Mouse (Mus musculus) MEL (cell line): ENCODE measurements around the gene Dao. TPM values are rescaled to one million over a fixed set of nuclear protein-coding genes. Genes with fewer than 3 reads are reported as not detected.

Source experiments
- DNase-seq: peaks from one replicate; pipeline ENCODE4 v3.0.0; 2011; ENCODE audit warnings: low read depth, low spot score
- H3K27ac ChIP-seq: 2 replicates; pipeline ENCODE4 v1.5.1; 2012; ENCODE audit warnings: low read depth, mild to moderate bottlenecking, control low read depth, low read length, moderate library complexity; ENCODE audit not compliant: control insufficient read depth
- H3K27me3 ChIP-seq, 2 experiments: fragments of 150-350 bp in 1 of 2; sonication (generic) in 1 of 2; 2 replicates each; pipeline ENCODE4 v1.6.1; 2012; ENCODE audit warnings: low read length in 2 of 2, mild to moderate bottlenecking in 2 of 2, improper control_type of control experiment in 1 of 2, moderate library complexity in 1 of 2; ENCODE audit not compliant: insufficient read depth in 2 of 2, control insufficient read depth in 1 of 2
- H3K36me3 ChIP-seq, 2 experiments: 2 replicates each; pipeline ENCODE4 v1.6.1; 2012 to 2014; ENCODE audit warnings: low read length in 2 of 2, improper control_type of control experiment in 1 of 2, inconsistent platforms in 1 of 2, mild to moderate bottlenecking in 1 of 2; ENCODE audit not compliant: insufficient read depth in 2 of 2, control insufficient read depth in 1 of 2
- H3K4me1 ChIP-seq, 2 experiments: fragments of 150-350 bp in 1 of 2; sonication (generic) in 1 of 2; 2 replicates each; pipeline ENCODE4 v1.6.1; 2012; ENCODE audit warnings: low read length in 2 of 2, improper control_type of control experiment in 1 of 2, mild to moderate bottlenecking in 1 of 2; ENCODE audit not compliant: insufficient read depth in 2 of 2, control insufficient read depth in 1 of 2
- H3K4me3 ChIP-seq, 2 experiments: fragments of 150-350 bp in 1 of 2; sonication (generic) in 1 of 2; 2 replicates each; pipeline ENCODE4 v1.5.1; 2012; ENCODE audit warnings: low read depth in 2 of 2, low read length in 2 of 2, mild to moderate bottlenecking in 2 of 2, moderate library complexity in 2 of 2, control low read depth in 1 of 2, improper control_type of control experiment in 1 of 2; ENCODE audit not compliant: control insufficient read depth in 1 of 2, insufficient read depth in 1 of 2
- H3K79me2 ChIP-seq: 2 replicates; pipeline ENCODE4 v1.6.1; 2012; ENCODE audit warnings: mild to moderate bottlenecking, low read length, moderate library complexity; ENCODE audit not compliant: control insufficient read depth, poor library complexity, insufficient read depth
- H3K9ac ChIP-seq: 2 replicates; pipeline ENCODE4 v1.6.1; 2012; ENCODE audit warnings: low read depth, mild to moderate bottlenecking, control low read depth, low read length, moderate library complexity; ENCODE audit not compliant: control insufficient read depth, poor library complexity, severe bottlenecking
- H3K9me3 ChIP-seq: fragments of 150-350 bp; sonication (generic); replicated peaks from 2 replicates; pipeline ENCODE4 v1.6.1; 2012; ENCODE audit warnings: mild to moderate bottlenecking, low read length, improper control_type of control experiment, moderate library complexity; ENCODE audit not compliant: insufficient read depth
- BHLHE40 ChIP-seq: IDR thresholded peaks from 2 replicates; pipeline ENCODE4 v1.6.1; 2012; ENCODE audit warnings: low read depth, mild to moderate bottlenecking, inconsistent platforms, low read length, improper control_type of control experiment, borderline replicate concordance
- CTCF ChIP-seq, 3 experiments: IDR thresholded peaks in 2 of 3; conservative IDR thresholded peaks in 1 of 3; 2 replicates each; pipeline ENCODE4 v1.5.1; 2011 to 2012; ENCODE audit warnings: low read length in 3 of 3, low read depth in 2 of 3, mild to moderate bottlenecking in 2 of 3, improper control_type of control experiment in 1 of 3, inconsistent platforms in 1 of 3, mixed read lengths in 1 of 3, moderate library complexity in 1 of 3; ENCODE audit not compliant: control insufficient read depth in 1 of 3, insufficient read depth in 1 of 3, poor library complexity in 1 of 3, severe bottlenecking in 1 of 3
- ELF1 ChIP-seq: IDR thresholded peaks from 2 replicates; pipeline ENCODE4 v1.6.1; 2014; ENCODE audit warnings: low read depth, mild to moderate bottlenecking, inconsistent platforms, low read length, improper control_type of control experiment, moderate library complexity
- EP300 ChIP-seq, 2 experiments: IDR thresholded peaks; 2 replicates each; pipeline ENCODE4 v1.6.1; 2011; ENCODE audit warnings: improper control_type of control experiment in 2 of 2, low read length in 2 of 2, low read depth in 1 of 2, mild to moderate bottlenecking in 1 of 2
- GATA1 ChIP-seq: IDR thresholded peaks from 2 replicates; pipeline ENCODE4 v1.6.1; 2011; ENCODE audit warnings: low read depth, low read length, improper control_type of control experiment
- HCFC1 ChIP-seq: IDR thresholded peaks from 2 replicates; pipeline ENCODE4 v1.6.1; 2012; ENCODE audit warnings: low read depth, mild to moderate bottlenecking, inconsistent platforms, low read length, improper control_type of control experiment, moderate library complexity
- JUND ChIP-seq: IDR thresholded peaks from 2 replicates; pipeline ENCODE4 v1.6.1; 2011; ENCODE audit warnings: low read depth, mild to moderate bottlenecking, improper control_type of control experiment, low read length
- MAFK ChIP-seq: IDR thresholded peaks from 2 replicates; pipeline ENCODE4 v1.6.1; 2011; ENCODE audit warnings: low read depth, mild to moderate bottlenecking, low read length, improper control_type of control experiment, borderline replicate concordance
- MAX ChIP-seq: IDR thresholded peaks from 2 replicates; pipeline ENCODE4 v1.6.1; 2011; ENCODE audit warnings: low read length, improper control_type of control experiment
- MAZ ChIP-seq: IDR thresholded peaks from 2 replicates; pipeline ENCODE4 v1.6.1; 2012; ENCODE audit warnings: low read depth, mild to moderate bottlenecking, inconsistent platforms, low read length, improper control_type of control experiment
- MYB ChIP-seq: IDR thresholded peaks from 2 replicates; pipeline ENCODE4 v1.6.1; 2011; ENCODE audit warnings: mild to moderate bottlenecking, low read depth, low read length, improper control_type of control experiment
- NELFE ChIP-seq: IDR thresholded peaks from 2 replicates; pipeline ENCODE4 v1.6.1; 2011; ENCODE audit warnings: low read depth, low read length, improper control_type of control experiment
- NRF1 ChIP-seq: IDR thresholded peaks from 2 replicates; pipeline ENCODE4 v1.6.1; 2014; ENCODE audit warnings: low read depth, mild to moderate bottlenecking, inconsistent platforms, low read length, improper control_type of control experiment, moderate library complexity; ENCODE audit not compliant: poor library complexity, insufficient read depth, severe bottlenecking
- POLR2AphosphoS5 ChIP-seq: IDR thresholded peaks from 2 replicates; pipeline ENCODE4 v1.6.1; 2012; ENCODE audit warnings: low read depth, borderline replicate concordance, mild to moderate bottlenecking, inconsistent platforms, low read length, moderate library complexity, mixed read lengths
- RAD21 ChIP-seq: IDR thresholded peaks from 2 replicates; pipeline ENCODE4 v1.6.1; 2011; ENCODE audit warnings: mild to moderate bottlenecking, low read depth, low read length, improper control_type of control experiment
- SIN3A ChIP-seq: IDR thresholded peaks from 2 replicates; pipeline ENCODE4 v1.6.1; 2012; ENCODE audit warnings: low read length, improper control_type of control experiment, inconsistent platforms
- TAL1 ChIP-seq: IDR thresholded peaks from 2 replicates; pipeline ENCODE4 v1.6.1; 2012; ENCODE audit warnings: mild to moderate bottlenecking, inconsistent platforms, low read length, moderate library complexity, mixed read lengths
- TBP ChIP-seq: IDR thresholded peaks from 2 replicates; pipeline ENCODE4 v1.8.0; 2011; ENCODE audit warnings: low read depth, low read length, improper control_type of control experiment
- ZC3H11A ChIP-seq: IDR thresholded peaks from 2 replicates; pipeline ENCODE4 v1.6.1; 2012; ENCODE audit warnings: low read depth, mild to moderate bottlenecking, inconsistent platforms, low read length, improper control_type of control experiment
- ZKSCAN1 ChIP-seq: IDR thresholded peaks from 2 replicates; pipeline ENCODE4 v1.6.1; 2012; ENCODE audit warnings: low read depth, mild to moderate bottlenecking, inconsistent platforms, low read length, improper control_type of control experiment, moderate library complexity
- polyA plus RNA-seq, 2 experiments: library from polyadenylated mRNA; stranded (reverse) in 1 of 2; unstranded in 1 of 2; fragments of >175 nt in 1 of 2; fragments of >200 nt in 1 of 2; gene quantifications; 2 replicates each; pipeline versions ENCODE4 v1.2.1 to v1.2.4; 2012; ENCODE audit warnings: low replicate concordance in 2 of 2, low read depth in 1 of 2; ENCODE audit not compliant: insufficient read length in 2 of 2, insufficient read depth in 1 of 2, missing spikeins in 1 of 2
- total RNA-seq: library from RNA; depleted of rRNA; stranded (reverse); fragments of 300-350 nt; gene quantifications from 2 replicates; pipeline ENCODE4 v1.2.3, GENCODE M21; 2012

The Dao gene
- total and polyA plus RNA-seq, 3 experiments, result 0.04 TPM; not detected in 2

DNA sequence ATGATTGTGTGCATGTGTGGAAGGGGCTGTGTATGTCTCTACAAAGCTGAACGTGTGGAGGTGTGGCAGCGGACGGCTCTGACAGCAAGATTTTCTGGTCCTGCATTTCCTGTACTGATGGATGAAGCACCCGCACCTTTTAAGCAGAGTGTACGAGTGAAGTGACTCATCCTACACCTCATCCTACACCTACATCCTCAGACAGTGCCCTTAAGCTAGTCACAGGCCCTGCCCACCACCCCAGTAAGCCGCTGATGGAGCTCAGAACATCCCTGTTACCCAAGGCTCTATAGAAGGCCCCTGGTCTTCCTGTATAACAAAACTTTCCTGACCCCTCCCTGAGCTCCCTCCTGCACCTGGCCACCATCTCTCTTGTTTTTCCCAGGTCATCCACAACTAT lies 20.9 kb downstream of the Dao start:
- no peaks in the 10 kb centered on the region for H3K4me1 ChIP-seq
- no peaks in the 10 kb centered on the region for H3K36me3 ChIP-seq
- H3K4me3 ChIP-seq, result no peak overlapping the region
- DNase-seq, result no peak
- no peaks in the 10 kb centered on the region for H3K27me3 ChIP-seq
- TF ChIP-seq ZC3H11A (no peak), MAFK (no peak)
- H3K79me2 ChIP-seq, result no peaks in the 10 kb centered on the region
- no peak overlapping the region for H3K27ac ChIP-seq
- H3K9me3 ChIP-seq, result no peaks in the 10 kb centered on the region
- no peak overlapping the region for H3K9ac ChIP-seq

DNA sequence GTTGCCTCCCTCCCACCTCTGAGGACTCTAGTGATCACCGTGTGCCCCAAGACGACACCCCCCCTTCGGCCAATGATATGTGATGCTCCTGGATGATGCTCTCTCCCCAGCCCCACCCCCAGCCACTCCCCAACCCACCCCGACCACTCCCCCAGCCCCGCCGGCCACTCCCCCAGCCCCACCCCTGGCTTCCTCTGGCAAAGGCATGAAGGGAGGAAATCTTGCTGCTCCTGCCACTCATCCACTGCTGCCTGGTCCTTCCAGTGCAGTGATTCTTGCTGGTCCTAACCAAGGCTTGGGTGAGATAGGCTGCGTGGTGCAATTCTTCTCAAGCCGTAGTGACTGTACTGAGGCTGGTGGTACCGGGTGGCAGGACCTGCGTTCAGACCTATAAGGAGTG lies 21.4 kb downstream of the Dao start:
- Histone ChIP-seq H3K9me3 (no peaks in the 10 kb centered on the region), H3K79me2 (no peaks in the 10 kb centered on the region), H3K36me3 (no peaks in the 10 kb centered on the region), H3K9ac (no peak overlapping the region), H3K27me3 (no peaks in the 10 kb centered on the region), H3K27ac (no peak overlapping the region), H3K4me3 (no peak overlapping the region), H3K4me1 (no peaks in the 10 kb centered on the region)
- DNase-seq, result no peak
- TF ChIP-seq GATA1, result no peak
- TF ChIP-seq JUND, result no peak
- no peak for TF ChIP-seq NELFE

- Histone ChIP-seq H3K4me3 (no peak overlapping the region), H3K27ac (no peak overlapping the region), H3K9ac (no peak overlapping the region), H3K27me3 (no peaks in the 10 kb centered on the region), H3K36me3 (no peaks in the 10 kb centered on the region), H3K9me3 (no peaks in the 10 kb centered on the region), H3K4me1 (no peaks in the 10 kb centered on the region), H3K79me2 (no peaks in the 10 kb centered on the region)
- no peak for TF ChIP-seq CTCF (IDR thresholded peaks at IDR 0.05 in 2 of 3, conservative IDR thresholded peaks at IDR 0.05 in 1 of 3; ENCODE audit: control insufficient read depth in 1 of 3, insufficient read depth in 1 of 3, low read depth in 2 of 3, low read length in 3 of 3, poor library complexity in 1 of 3, severe bottlenecking in 1 of 3)
- DNase-seq, result no peak
These were observed 23.9 kb downstream of the Dao start for GRCm38 (mm10) chr5:114027217-114027944.

- no peak overlapping the region for H3K9ac ChIP-seq
- no peaks in the 10 kb centered on the region for H3K9me3 ChIP-seq
- H3K27ac ChIP-seq, result no peak overlapping the region
- H3K27me3 ChIP-seq, result no peaks in the 10 kb centered on the region
- no peaks in the 10 kb centered on the region for H3K36me3 ChIP-seq
- no peaks in the 10 kb centered on the region for H3K79me2 ChIP-seq
- no peak overlapping the region for H3K4me3 ChIP-seq
- no peaks in the 10 kb centered on the region for H3K4me1 ChIP-seq
- no peak for DNase-seq
- TF ChIP-seq NELFE (no peak), BHLHE40 (no peak), POLR2AphosphoS5 (no peak), TBP (no peak), ELF1 (no peak), MAZ (no peak), MYB (no peak), SIN3A (no peak), GATA1 (no peak), TAL1 (no peak), ZKSCAN1 (no peak), MAX (no peak), MAFK (no peak), EP300 (IDR thresholded peaks at IDR 0.05; ENCODE audit: low read depth in 1 of 2, low read length in 2 of 2) (no peak), HCFC1 (no peak), RAD21 (no peak), NRF1 (no peak), ZC3H11A (no peak)
These were observed 24.6 kb downstream of the Dao start for GRCm38 (mm10) chr5:114028111-114028510.
